Mouse (Mus musculus) G1E (cell line): ENCODE measurements around the gene Erv3.

Source experiments
- CTCF ChIP-seq: IDR thresholded peaks from 2 replicates; pipeline ENCODE4 v1.5.1; 2012; ENCODE audit warnings: low read depth, low read length, inconsistent platforms, mixed read lengths
- GATA1 ChIP-seq: IDR thresholded peaks from 2 replicates; pipeline ENCODE4 v1.6.1; 2012; ENCODE audit warnings: borderline replicate concordance, low read length, inconsistent platforms, mixed read lengths

- no peak for TF ChIP-seq CTCF
- no peak for TF ChIP-seq GATA1
Measured at GRCm38 (mm10) chr2:131906266-131906665, 46.7 kb upstream of the Erv3 start.
